Mouse (Mus musculus) intestine, postnatal 0 days (tissue): ENCODE results near the gene Grasp. TPM values are rescaled to one million over a fixed set of nuclear protein-coding genes. Genes with fewer than 3 reads are reported as not detected.

Experiments
- ATAC-seq: fragments of 200-750 bp; cut with Nextera tagmentation; 2 replicates; pipeline ENCODE4 v1.8.0; 2017; ENCODE audit warnings: mild to moderate bottlenecking, moderate TSS enrichment, moderate library complexity
- H3K27ac ChIP-seq: fragments of 300-500 bp; sonication (generic); 2 replicates; pipeline ENCODE4 v1.5.1; 2014; ENCODE audit warnings: mild to moderate bottlenecking, low read depth, low read length, moderate library complexity
- H3K27me3 ChIP-seq: fragments of 300-500 bp; sonication (generic); replicated peaks from 2 replicates; pipeline ENCODE4 v1.6.1; 2014; ENCODE audit warnings: low read length, mixed read lengths; ENCODE audit not compliant: control insufficient read depth, insufficient read depth
- H3K36me3 ChIP-seq: fragments of 300-500 bp; sonication (generic); 2 replicates; pipeline ENCODE4 v1.6.1; 2014; ENCODE audit warnings: mild to moderate bottlenecking, moderate library complexity; ENCODE audit not compliant: control insufficient read depth, insufficient read depth
- H3K4me1 ChIP-seq: fragments of 300-500 bp; sonication (generic); replicated peaks from 2 replicates; pipeline ENCODE4 v1.6.1; 2014; ENCODE audit warnings: antibody characterized with exemption, low read length, mixed read lengths; ENCODE audit not compliant: control insufficient read depth, insufficient read depth
- H3K4me2 ChIP-seq: fragments of 300-500 bp; sonication (generic); replicated peaks from 2 replicates; pipeline ENCODE4 v1.6.1; 2014; ENCODE audit warnings: low read depth, mild to moderate bottlenecking, moderate library complexity
- H3K4me3 ChIP-seq: fragments of 300-500 bp; sonication (generic); 2 replicates; pipeline ENCODE4 v1.5.1; 2014; ENCODE audit warnings: low read depth, low read length
- H3K9ac ChIP-seq: fragments of 300-500 bp; sonication (generic); 2 replicates; pipeline ENCODE4 v1.6.1; 2014; ENCODE audit warnings: mild to moderate bottlenecking, low read depth, low read length
- H3K9me3 ChIP-seq: fragments of 300-500 bp; sonication (generic); 2 replicates; pipeline ENCODE4 v1.6.1; 2016; ENCODE audit warnings: mixed run types; ENCODE audit not compliant: control insufficient read depth
- CTCF ChIP-seq: sonication (generic); IDR thresholded peaks from 2 replicates; pipeline ENCODE4 v1.5.1; 2016; ENCODE audit warnings: low read depth, mild to moderate bottlenecking, control low read depth, antibody characterized with exemption, moderate library complexity
- WGBS: fragments of 180-500 bp; shearing (Covaris S2); extraction: QIAGEN DNeasy Blood & Tissue Kit; methylation state at CpG from one replicate; pipeline ENCODE4 v1.1.7; 2014; 5-methylcytosine and 5-hydroxymethylcytosine counted together
- polyA plus RNA-seq: library from polyadenylated mRNA; unstranded; fragments of >200 nt; fragmentation: Nextera tagmentation; extraction: Ambion mirVana; gene quantifications from 2 replicates; pipeline ENCODE4 v1.2.1, GENCODE M21; 2015

Grasp gene
- polyA plus RNA-seq, 1 experiment from 2014 or later: 2.0 TPM

GRCm38 (mm10) chr15:101221298-101222104 lies 2.5 kb upstream of the Grasp start:
- 6% methylated on average over 14 of the region's 14 CpGs for WGBS
- 0 out of 2 replicates have a peak, but pooled peaks cover 5% of the 10 kb centered on the region for H3K4me1 ChIP-seq
- no peak overlapping the region for H3K9ac ChIP-seq
- H3K36me3 ChIP-seq: no peaks in the 10 kb centered on the region
- peak overlapping the region; percentile 26 for H3K4me3 ChIP-seq
- peak overlapping the region; percentile 65 for H3K4me2 ChIP-seq
- no peak overlapping the region for H3K27ac ChIP-seq
- H3K27me3 ChIP-seq: no peaks in the 10 kb centered on the region
- no peaks in the 10 kb centered on the region for H3K9me3 ChIP-seq
- TF ChIP-seq CTCF: peak; percentile 98
- ATAC-seq: peak; percentile 66

GRCm38 (mm10) chr15:101222897-101223482 lies 998 bp upstream of the Grasp start:
- ATAC-seq: no peak
- no peak overlapping the region for H3K9ac ChIP-seq
- H3K4me2 ChIP-seq: peak overlapping the region; percentile 97; the same call in 1 of the 2 replicates
- H3K27ac ChIP-seq: no peak overlapping the region
- 63% methylated on average over 13 of the region's 13 CpGs for WGBS
- no peak overlapping the region for H3K4me3 ChIP-seq
- 0 out of 2 replicates have a peak, but pooled peaks cover 5% of the 10 kb centered on the region for H3K4me1 ChIP-seq
- H3K27me3 ChIP-seq: no peaks in the 10 kb centered on the region
- no peak for TF ChIP-seq CTCF
- no peaks in the 10 kb centered on the region for H3K36me3 ChIP-seq
- H3K9me3 ChIP-seq: no peaks in the 10 kb centered on the region

- Histone ChIP-seq H3K9me3 (no peaks in the 10 kb centered on the region), H3K36me3 (no peaks in the 10 kb centered on the region), H3K27ac (no peak overlapping the region), H3K4me2 (peak overlapping the region; percentile 97), H3K4me1 (0 out of 2 replicates have a peak, but pooled peaks cover 5% of the 10 kb centered on the region), H3K27me3 (no peaks in the 10 kb centered on the region), H3K9ac (no peak overlapping the region), H3K4me3 (peak overlapping the region; percentile 72)
- 16% methylated on average over 5 of the region's 5 CpGs for WGBS
- no peak for TF ChIP-seq CTCF
- ATAC-seq: no peak
Measured at GRCm38 (mm10) chr15:101223596-101223995, 392 bp upstream of the Grasp start.

GRCm38 (mm10) chr15:101224977-101225376 lies 989 bp downstream of the Grasp start:
- peak overlapping the region; percentile 41; the same call in 1 of the 2 replicates for H3K27ac ChIP-seq
- H3K4me3 ChIP-seq: peak overlapping the region; percentile 72
- peak overlapping the region; percentile 69 for H3K9ac ChIP-seq
- no peaks in the 10 kb centered on the region for H3K9me3 ChIP-seq
- H3K27me3 ChIP-seq: no peaks in the 10 kb centered on the region
- H3K4me1 ChIP-seq: 0 out of 2 replicates have a peak, but pooled peaks cover 5% of the 10 kb centered on the region
- H3K4me2 ChIP-seq: peak overlapping the region; percentile 97
- ATAC-seq: no peak
- no peaks in the 10 kb centered on the region for H3K36me3 ChIP-seq
- TF ChIP-seq CTCF: no peak
- WGBS: 24% methylated on average over 14 of the region's 14 CpGs

- no peak overlapping the region; the same call in 1 of the 2 replicates for H3K9ac ChIP-seq
- peak overlapping the region; percentile 46; the same call in 1 of the 2 replicates for H3K27ac ChIP-seq
- H3K4me3 ChIP-seq: no peak overlapping the region
- no peaks in the 10 kb centered on the region for H3K9me3 ChIP-seq
- H3K4me2 ChIP-seq: 0 out of 2 replicates have a peak overlapping the region, but pooled peaks have one; percentile 17
- 48% methylated on average over 7 of the region's 7 CpGs for WGBS
- H3K36me3 ChIP-seq: peaks cover 12% of the 10 kb centered on the region; the same call in 1 of the 2 replicates
- H3K27me3 ChIP-seq: no peaks in the 10 kb centered on the region
- no peaks in the 10 kb centered on the region for H3K4me1 ChIP-seq
- no peak for TF ChIP-seq CTCF
- ATAC-seq: no peak
Measured at GRCm38 (mm10) chr15:101227971-101228370, 4.0 kb downstream of the Grasp start.

- Histone ChIP-seq H3K4me2 (no peak overlapping the region), H3K27me3 (no peaks in the 10 kb centered on the region), H3K27ac (no peak overlapping the region), H3K36me3 (peaks cover 12% of the 10 kb centered on the region; the same call in 1 of the 2 replicates), H3K9ac (no peak overlapping the region), H3K9me3 (no peaks in the 10 kb centered on the region), H3K4me1 (no peaks in the 10 kb centered on the region), H3K4me3 (no peak overlapping the region)
- no peak for ATAC-seq
- 70% methylated on average over 21 of the region's 21 CpGs for WGBS
- no peak for TF ChIP-seq CTCF
Measured at GRCm38 (mm10) chr15:101228866-101229590, 5.0 kb downstream of the Grasp start.
